Mouse (Mus musculus): ENCODE results near the gene 2210408I21Rik. TPM values are rescaled to one million over a fixed set of nuclear protein-coding genes. Genes with fewer than 3 reads are reported as not detected.

The 2210408I21Rik gene
- polyA plus RNA-seq, 1 experiment from 2014 or later, result 5.2 TPM

DNA sequence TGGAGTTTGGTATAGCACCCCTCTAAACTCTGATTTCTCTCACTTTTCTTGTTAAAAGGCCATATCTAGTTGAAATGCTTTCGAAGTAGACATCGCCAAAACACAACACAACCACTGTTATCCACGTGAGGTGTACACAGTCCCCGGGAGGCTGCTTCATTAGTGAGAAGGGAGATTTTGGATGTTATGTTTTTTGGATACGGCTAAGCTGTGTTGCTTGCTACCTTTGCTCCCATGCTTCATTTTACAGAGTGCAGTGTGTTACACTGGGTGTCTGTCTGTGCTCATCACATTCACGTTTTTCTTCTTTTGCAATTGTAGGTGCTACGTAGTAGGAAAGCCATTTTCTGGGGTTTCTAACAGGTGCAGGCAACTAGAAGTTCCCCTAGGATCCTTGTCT is 262.3 kb downstream of the 2210408I21Rik start:
- no peaks in the 10 kb centered on the region for H3K9me3 ChIP-seq (replicated peaks)
- H3K36me3 ChIP-seq, result no peaks in the 10 kb centered on the region
- 79% methylated on average over 7 of the region's 7 CpGs for WGBS
- H3K4me1 ChIP-seq (replicated peaks), result no peaks in the 10 kb centered on the region
- H3K27ac ChIP-seq, result no peak overlapping the region
- H3K27me3 ChIP-seq, result no peaks in the 10 kb centered on the region
- H3K4me2 ChIP-seq, result no peak overlapping the region
- ATAC-seq (replicated peaks; ENCODE audit: insufficient number of reproducible peaks, insufficient read depth, low FRiP score, low read depth), result no peak
- no peak overlapping the region for H3K4me3 ChIP-seq
- H3K9ac ChIP-seq, result no peak overlapping the region

DNA sequence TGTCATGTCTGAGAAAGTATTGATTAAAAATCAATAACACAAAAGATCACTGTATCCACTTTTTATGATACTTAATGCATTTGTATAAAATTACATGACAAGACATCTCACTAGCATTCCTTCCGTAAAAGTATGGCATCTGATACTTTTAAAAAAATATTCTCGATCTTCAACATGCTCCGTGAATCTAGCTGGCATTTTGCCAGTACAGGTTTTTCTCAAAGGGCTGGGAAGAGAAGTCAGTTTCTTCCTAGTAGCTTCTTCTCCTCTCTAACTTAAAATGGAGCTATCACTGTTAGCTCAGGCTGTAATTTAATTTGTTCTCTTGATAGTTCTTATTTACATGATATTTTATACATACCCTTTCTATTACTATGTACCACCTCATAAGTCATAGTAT is 263.1 kb downstream of the 2210408I21Rik start:
- Histone ChIP-seq H3K4me1 (replicated peaks) (no peaks in the 10 kb centered on the region), H3K9ac (no peak overlapping the region), H3K36me3 (no peaks in the 10 kb centered on the region), H3K27me3 (no peaks in the 10 kb centered on the region), H3K9me3 (replicated peaks) (no peaks in the 10 kb centered on the region), H3K4me3 (no peak overlapping the region), H3K4me2 (no peak overlapping the region), H3K27ac (no peak overlapping the region)
- WGBS, result 68% methylated on average over 3 of the region's 3 CpGs
- no peak for ATAC-seq (replicated peaks; ENCODE audit: insufficient number of reproducible peaks, insufficient read depth, low FRiP score, low read depth)

DNA sequence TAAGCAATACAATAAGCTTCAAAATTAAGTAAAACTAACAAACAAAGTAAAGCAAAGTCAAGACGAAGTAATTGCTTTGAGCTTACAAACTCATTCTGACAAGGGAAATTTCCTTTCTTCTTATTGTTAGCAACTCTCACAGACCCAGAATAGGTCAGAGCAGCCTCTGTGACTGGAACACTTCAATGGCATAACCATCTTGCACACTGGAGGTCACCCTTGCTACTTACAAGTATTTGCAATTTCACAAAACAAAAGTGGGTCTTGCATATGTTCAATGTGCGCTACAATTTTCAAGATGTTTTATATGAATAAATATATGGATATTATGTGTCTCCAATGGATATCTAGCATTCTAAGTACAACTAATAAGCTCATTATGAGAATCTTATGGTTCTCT is 265.4 kb downstream of the 2210408I21Rik start:
- Histone ChIP-seq H3K4me3 (no peak overlapping the region), H3K36me3 (no peaks in the 10 kb centered on the region), H3K27ac (no peak overlapping the region), H3K4me2 (no peak overlapping the region), H3K4me1 (replicated peaks) (no peaks in the 10 kb centered on the region), H3K9ac (no peak overlapping the region), H3K27me3 (no peaks in the 10 kb centered on the region), H3K9me3 (replicated peaks) (no peaks in the 10 kb centered on the region)
- ATAC-seq (replicated peaks; ENCODE audit: insufficient number of reproducible peaks, insufficient read depth, low FRiP score, low read depth), result no peak
- WGBS, result 68% methylated on average over 2 of the region's 2 CpGs

DNA sequence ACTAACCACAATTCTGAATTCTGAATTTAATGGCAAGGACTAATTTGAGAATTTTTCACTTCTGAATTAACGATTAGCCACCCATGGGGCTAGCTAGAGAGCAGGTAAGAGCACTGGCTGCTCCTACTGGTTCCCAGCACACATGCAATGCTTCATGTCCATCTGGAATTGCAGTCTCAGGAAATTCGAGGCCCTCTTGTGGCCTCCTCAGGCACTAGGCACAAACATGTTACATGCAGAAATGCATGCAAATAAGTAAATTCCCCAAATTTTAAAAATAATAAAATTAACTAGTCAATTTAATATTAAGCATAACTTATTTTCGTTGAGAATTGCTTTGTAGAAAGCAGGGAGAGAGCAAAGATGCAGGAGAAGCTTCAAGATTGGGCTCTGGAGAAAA is 273.2 kb downstream of the 2210408I21Rik start:
- Histone ChIP-seq H3K36me3 (no peaks in the 10 kb centered on the region), H3K27me3 (no peaks in the 10 kb centered on the region), H3K9ac (no peak overlapping the region), H3K4me2 (no peak overlapping the region), H3K4me1 (replicated peaks) (no peaks in the 10 kb centered on the region), H3K9me3 (replicated peaks) (no peaks in the 10 kb centered on the region), H3K27ac (no peak overlapping the region), H3K4me3 (no peak overlapping the region)
- WGBS, result 70% methylated on average over 3 of the region's 3 CpGs
- ATAC-seq (replicated peaks; ENCODE audit: insufficient number of reproducible peaks, insufficient read depth, low FRiP score, low read depth), result no peak

DNA sequence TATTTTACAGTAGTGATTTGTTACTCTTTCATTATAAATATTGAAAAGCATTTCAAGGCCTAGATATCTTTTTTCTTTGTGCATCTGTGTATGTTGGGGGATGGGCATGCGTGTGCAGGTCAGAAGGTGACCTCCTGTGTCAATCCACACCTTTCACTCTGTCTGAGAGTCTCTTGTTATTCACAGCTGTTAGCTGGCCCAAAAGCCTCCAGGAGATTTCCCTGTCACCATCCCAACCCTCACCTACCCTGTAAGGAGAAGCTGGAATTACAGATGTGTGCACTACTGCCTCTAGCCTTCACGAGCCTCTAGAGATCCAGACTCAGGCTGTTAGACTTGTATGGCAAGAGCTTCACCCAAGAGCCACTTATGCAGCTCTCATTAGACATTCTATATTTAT is 274.5 kb downstream of the 2210408I21Rik start:
- 45% methylated on average over 2 of the region's 2 CpGs for WGBS
- Histone ChIP-seq H3K9me3 (replicated peaks) (no peaks in the 10 kb centered on the region), H3K4me1 (replicated peaks) (no peaks in the 10 kb centered on the region), H3K27me3 (no peaks in the 10 kb centered on the region), H3K4me2 (no peak overlapping the region), H3K36me3 (no peaks in the 10 kb centered on the region), H3K27ac (no peak overlapping the region), H3K9ac (no peak overlapping the region), H3K4me3 (no peak overlapping the region)
- ATAC-seq (replicated peaks; ENCODE audit: insufficient number of reproducible peaks, insufficient read depth, low FRiP score, low read depth), result no peak

DNA sequence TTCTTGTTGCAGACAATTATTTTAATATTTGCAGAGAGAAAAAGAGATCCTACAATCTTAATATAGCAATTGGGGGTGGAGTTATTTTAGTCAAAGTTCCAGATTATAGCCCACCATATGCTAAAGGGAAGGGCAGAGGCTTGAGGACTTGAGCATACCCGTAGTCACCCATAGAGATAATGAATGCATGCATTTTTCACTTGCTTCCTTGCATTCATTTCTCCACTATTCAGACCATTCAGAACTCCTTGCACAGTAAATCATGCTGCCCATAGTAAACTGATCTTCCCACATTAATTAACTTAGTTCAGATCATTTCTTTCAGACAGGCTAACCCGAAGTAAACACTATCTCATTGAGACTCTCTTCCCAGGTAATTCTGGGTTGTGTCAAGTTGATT is 277.5 kb downstream of the 2210408I21Rik start:
- Histone ChIP-seq H3K4me2 (no peak overlapping the region), H3K27me3 (no peaks in the 10 kb centered on the region), H3K36me3 (no peaks in the 10 kb centered on the region), H3K9me3 (replicated peaks) (no peaks in the 10 kb centered on the region), H3K9ac (no peak overlapping the region), H3K27ac (no peak overlapping the region), H3K4me3 (no peak overlapping the region), H3K4me1 (replicated peaks) (no peaks in the 10 kb centered on the region)
- WGBS, result 65% methylated on average over 2 of the region's 2 CpGs
- no peak for ATAC-seq (replicated peaks; ENCODE audit: insufficient number of reproducible peaks, insufficient read depth, low FRiP score, low read depth)

DNA sequence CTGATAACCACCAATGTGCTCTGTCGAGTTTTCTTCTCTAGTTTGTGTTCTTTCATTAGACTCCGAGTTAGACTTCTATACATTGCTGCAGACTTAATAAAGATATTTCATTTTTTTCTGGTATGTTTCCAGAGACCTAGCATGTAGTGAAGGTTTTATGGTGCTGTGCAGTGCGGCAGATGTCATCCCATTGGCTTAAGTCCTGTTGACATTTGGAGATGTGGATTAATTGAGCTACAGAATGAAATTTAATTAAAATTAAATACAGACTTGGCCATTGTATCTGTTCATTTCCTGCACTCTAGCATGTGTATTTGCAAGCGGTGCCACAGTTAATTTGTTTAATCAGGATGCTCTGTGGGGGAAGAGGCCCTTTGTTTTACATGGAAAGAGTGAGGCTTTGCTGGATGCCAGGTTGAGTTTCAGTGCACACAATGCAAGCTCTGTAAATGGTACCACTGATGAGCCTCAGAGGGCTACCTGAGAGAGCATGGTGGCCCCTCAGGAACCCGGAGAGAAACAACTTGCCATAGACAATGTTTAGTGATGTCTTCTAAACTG is 314.7 kb downstream of the 2210408I21Rik start:
- ATAC-seq (replicated peaks; ENCODE audit: insufficient number of reproducible peaks, insufficient read depth, low FRiP score, low read depth), result no peak
- Histone ChIP-seq H3K9ac (no peak overlapping the region), H3K9me3 (replicated peaks) (no peaks in the 10 kb centered on the region), H3K27me3 (no peaks in the 10 kb centered on the region), H3K4me2 (no peak overlapping the region), H3K27ac (no peak overlapping the region), H3K4me3 (no peak overlapping the region), H3K36me3 (no peaks in the 10 kb centered on the region), H3K4me1 (replicated peaks) (no peaks in the 10 kb centered on the region)
- WGBS, result 81% methylated on average over 5 of the region's 5 CpGs

DNA sequence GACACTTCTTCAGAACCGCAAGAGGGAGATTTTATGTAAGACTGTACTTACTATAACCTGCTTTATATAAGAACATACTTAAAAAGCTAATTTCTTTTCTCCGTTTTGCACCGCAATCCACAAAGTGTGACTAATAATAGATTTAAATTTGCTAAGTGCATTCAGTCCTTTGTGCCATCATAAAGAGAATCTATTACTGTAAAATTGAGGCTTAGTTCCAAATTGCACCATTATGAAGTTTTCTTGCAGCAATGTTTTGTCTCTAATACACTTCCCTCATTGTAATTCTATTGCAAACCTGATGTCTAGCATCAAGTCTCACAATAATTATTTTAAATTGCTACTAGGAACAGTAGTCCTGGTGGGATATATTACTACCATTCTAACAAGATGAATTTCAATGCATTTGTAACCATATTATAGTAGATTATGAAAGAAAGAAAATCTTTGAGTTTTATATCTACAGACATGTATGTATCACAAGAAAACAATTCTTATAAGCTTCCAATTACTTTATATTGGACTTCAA is 334.8 kb downstream of the 2210408I21Rik start:
- Histone ChIP-seq H3K9ac (no peak overlapping the region), H3K9me3 (replicated peaks) (no peaks in the 10 kb centered on the region), H3K36me3 (no peaks in the 10 kb centered on the region), H3K27me3 (no peaks in the 10 kb centered on the region), H3K4me2 (no peak overlapping the region), H3K4me3 (no peak overlapping the region), H3K27ac (no peak overlapping the region), H3K4me1 (replicated peaks) (no peaks in the 10 kb centered on the region)
- ATAC-seq (replicated peaks; ENCODE audit: insufficient number of reproducible peaks, insufficient read depth, low FRiP score, low read depth), result no peak
- WGBS, result 89% methylated on average over 3 of the region's 3 CpGs

DNA sequence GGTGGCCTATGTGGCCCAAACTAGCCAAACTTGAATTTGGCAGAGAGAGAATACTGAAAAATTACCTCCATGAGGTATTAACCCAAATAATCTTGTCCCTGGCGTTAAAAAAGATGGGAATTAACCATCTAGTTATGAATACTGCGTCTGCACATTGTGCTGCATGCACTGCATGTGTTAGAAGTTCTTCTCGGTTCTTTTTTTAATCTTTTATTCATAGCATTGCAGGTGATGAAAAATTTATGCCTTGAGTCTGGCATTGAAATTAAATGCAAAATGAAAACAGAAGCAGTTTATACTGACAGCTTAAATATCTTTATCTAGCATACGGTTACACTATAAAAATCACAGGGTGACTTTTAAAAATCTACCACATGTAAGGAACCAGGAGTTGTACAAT is 341.1 kb downstream of the 2210408I21Rik start:
- 80% methylated on average over 4 of the region's 4 CpGs for WGBS
- Histone ChIP-seq H3K4me2 (no peak overlapping the region), H3K9me3 (replicated peaks) (no peaks in the 10 kb centered on the region), H3K27ac (no peak overlapping the region), H3K36me3 (no peaks in the 10 kb centered on the region), H3K9ac (no peak overlapping the region), H3K4me3 (no peak overlapping the region), H3K4me1 (replicated peaks) (no peaks in the 10 kb centered on the region), H3K27me3 (no peaks in the 10 kb centered on the region)
- no peak for ATAC-seq (replicated peaks; ENCODE audit: insufficient number of reproducible peaks, insufficient read depth, low FRiP score, low read depth)

DNA sequence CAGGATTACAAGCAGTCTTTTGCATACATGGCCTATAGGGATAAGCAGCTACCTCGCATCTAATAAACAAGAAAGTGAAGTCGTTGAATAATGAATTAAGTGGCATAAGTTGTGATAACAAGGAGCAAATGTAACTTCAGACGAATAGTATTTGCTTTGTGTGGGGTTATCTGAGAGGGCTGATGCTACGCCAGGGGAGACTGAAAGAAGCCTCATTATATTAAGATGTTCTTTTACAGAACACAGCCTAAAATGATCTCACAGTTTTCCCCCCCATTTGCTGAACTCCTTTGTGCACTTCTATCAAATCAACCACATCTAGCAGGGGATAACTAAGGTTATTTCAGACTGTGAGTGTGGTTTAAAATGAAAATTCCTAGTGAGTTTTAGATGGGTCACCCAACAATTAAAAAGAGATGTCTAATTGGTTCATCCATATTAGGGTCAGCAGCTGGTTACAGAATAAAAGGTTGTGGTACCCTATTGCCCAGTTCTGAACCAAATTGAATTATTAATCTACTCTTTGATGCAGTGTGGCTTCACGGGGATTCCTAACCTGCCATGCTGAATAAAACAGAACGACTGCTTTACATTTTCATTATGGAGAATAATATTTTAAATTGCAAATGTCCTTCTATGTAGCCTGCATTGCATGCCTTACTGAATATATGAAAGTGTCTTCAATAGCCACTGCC is 343.2 kb downstream of the 2210408I21Rik start:
- Histone ChIP-seq H3K4me1 (replicated peaks) (no peaks in the 10 kb centered on the region), H3K27ac (no peak overlapping the region), H3K36me3 (no peaks in the 10 kb centered on the region), H3K9ac (no peak overlapping the region), H3K4me3 (no peak overlapping the region), H3K4me2 (no peak overlapping the region), H3K27me3 (no peaks in the 10 kb centered on the region), H3K9me3 (replicated peaks) (no peaks in the 10 kb centered on the region)
- ATAC-seq (replicated peaks; ENCODE audit: insufficient number of reproducible peaks, insufficient read depth, low FRiP score, low read depth), result no peak
- 61% methylated on average over 6 of the region's 6 CpGs for WGBS

DNA sequence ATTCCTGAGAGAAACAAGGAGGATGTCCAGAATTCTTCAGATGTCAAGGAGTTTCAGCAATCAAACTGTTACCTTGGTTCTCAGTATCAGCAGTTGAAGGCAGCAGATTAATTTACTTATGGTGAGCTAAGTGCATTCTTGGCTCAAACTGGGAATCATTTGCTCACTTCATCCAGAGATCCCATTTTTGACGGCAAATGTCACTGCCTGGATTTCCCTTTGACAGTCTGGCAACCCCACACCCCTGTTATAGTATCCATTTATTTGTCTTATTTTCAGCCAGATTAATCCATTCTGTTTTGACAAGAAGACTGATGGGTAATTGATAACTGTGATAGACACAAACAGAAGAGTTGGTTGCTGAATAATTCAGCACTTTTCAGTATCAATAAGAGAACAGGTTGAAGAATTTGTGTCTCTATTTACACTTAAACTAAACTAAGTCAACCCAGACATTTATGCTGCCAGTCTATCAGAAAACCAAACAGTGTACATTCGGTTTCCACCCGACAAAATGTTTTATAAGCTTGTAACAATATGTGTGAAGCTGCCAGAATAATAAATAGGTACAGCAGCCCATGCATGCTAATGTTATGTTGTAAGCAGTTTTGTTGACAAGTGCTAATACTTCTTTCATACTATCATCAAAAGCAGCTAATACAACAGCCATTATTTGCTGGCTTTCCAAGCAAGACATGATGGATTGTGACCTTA is 354.8 kb downstream of the 2210408I21Rik start:
- WGBS, result 63% methylated on average over 3 of the region's 3 CpGs
- no peak for ATAC-seq (replicated peaks; ENCODE audit: insufficient number of reproducible peaks, insufficient read depth, low FRiP score, low read depth)

More for the DNA sequence above, 354.8 kb downstream of the 2210408I21Rik start:
- Histone ChIP-seq H3K4me2 (no peak overlapping the region), H3K9ac (no peak overlapping the region), H3K4me3 (no peak overlapping the region), H3K9me3 (replicated peaks) (no peaks in the 10 kb centered on the region), H3K27ac (no peak overlapping the region), H3K27me3 (no peaks in the 10 kb centered on the region), H3K4me1 (replicated peaks) (no peaks in the 10 kb centered on the region), H3K36me3 (no peaks in the 10 kb centered on the region)

All from heart, embryonic 15.5 days (tissue).